Mouse (Mus musculus): ENCODE measurements around the gene Asap2.

The Asap2 gene

GRCm38 (mm10) chr12:21212876-21213275 is 222.6 kb downstream of the Asap2 start:
- no peak for DNase-seq

- no peak for DNase-seq
Observed at GRCm38 (mm10) chr12:21214551-21215165, 224.4 kb downstream of the Asap2 start.

- no peak for DNase-seq
Observed at GRCm38 (mm10) chr12:21217776-21218444, 227.7 kb downstream of the Asap2 start.

- DNase-seq = no peak
Observed at GRCm38 (mm10) chr12:21220596-21220995, 230.3 kb downstream of the Asap2 start.

GRCm38 (mm10) chr12:21223923-21224322 is 233.7 kb downstream of the Asap2 start:
- no peak for DNase-seq

- no peak for DNase-seq
Observed at GRCm38 (mm10) chr12:21225358-21225757, 235.1 kb downstream of the Asap2 start.

- no peak for DNase-seq
Observed at GRCm38 (mm10) chr12:21226316-21226715, 236.1 kb downstream of the Asap2 start.

GRCm38 (mm10) chr12:21227076-21227980 is 237.1 kb downstream of the Asap2 start:
- DNase-seq = peak; percentile 57 to 66

- no peak for DNase-seq
Observed at GRCm38 (mm10) chr12:21228650-21229049, 238.4 kb downstream of the Asap2 start.

GRCm38 (mm10) chr12:21229076-21229918 is 239.0 kb downstream of the Asap2 start:
- DNase-seq = no peak

- DNase-seq = no peak
Observed at GRCm38 (mm10) chr12:21233727-21234126, 243.5 kb downstream of the Asap2 start.

- no peak for DNase-seq
Observed at GRCm38 (mm10) chr12:21234560-21234959, 244.3 kb downstream of the Asap2 start.

- DNase-seq = no peak
Observed at GRCm38 (mm10) chr12:21241965-21242364, 251.7 kb downstream of the Asap2 start.

- DNase-seq = no peak
Observed at GRCm38 (mm10) chr12:21244375-21244960, 254.2 kb downstream of the Asap2 start.

- no peak for DNase-seq
Observed at GRCm38 (mm10) chr12:21247711-21248392, 257.6 kb downstream of the Asap2 start.

GRCm38 (mm10) chr12:21260494-21261256 is 270.4 kb downstream of the Asap2 start:
- DNase-seq = no peak

GRCm38 (mm10) chr12:21261521-21261920 is 271.3 kb downstream of the Asap2 start:
- DNase-seq = no peak

- DNase-seq = no peak
Observed at GRCm38 (mm10) chr12:21263256-21263655, 273.0 kb downstream of the Asap2 start.

- no peak for DNase-seq
Observed at GRCm38 (mm10) chr12:21264241-21264640, 274.0 kb downstream of the Asap2 start.

GRCm38 (mm10) chr12:21264970-21265369 is 274.7 kb downstream of the Asap2 start:
- no peak for DNase-seq

- no peak for DNase-seq
Observed at GRCm38 (mm10) chr12:21265501-21265900, 275.2 kb downstream of the Asap2 start.
